Mouse (Mus musculus) heart, postnatal 0 days (tissue): ENCODE measurements around the gene Sec16b. TPM values are rescaled to one million over a fixed set of nuclear protein-coding genes. Genes with fewer than 3 reads are reported as not detected.

Experiments used
- ATAC-seq: fragments of 200-750 bp; cut with Nextera tagmentation; 2 replicates; pipeline ENCODE4 v1.8.0; 2017; ENCODE audit warnings: low read depth, moderate number of reproducible peaks, moderate library complexity; ENCODE audit not compliant: insufficient read depth
- DNase-seq: peaks from one replicate; pipeline ENCODE4 v3.0.0-alpha.2; 2016; ENCODE audit warnings: low spot score
- H3K27ac ChIP-seq: fragments of 300-500 bp; sonication (generic); 2 replicates; pipeline ENCODE4 v1.5.1; 2014; ENCODE audit warnings: low read depth, mild to moderate bottlenecking
- H3K27me3 ChIP-seq: fragments of 300-500 bp; sonication (generic); 2 replicates; pipeline ENCODE4 v1.6.1; 2014; ENCODE audit warnings: low read length, mixed read lengths; ENCODE audit not compliant: control insufficient read depth, insufficient read depth
- H3K36me3 ChIP-seq: fragments of 300-500 bp; sonication (generic); replicated peaks from 2 replicates; pipeline ENCODE4 v1.6.1; 2014; ENCODE audit warnings: low read length, mixed read lengths; ENCODE audit not compliant: control insufficient read depth, insufficient read depth
- H3K4me1 ChIP-seq: fragments of 300-500 bp; sonication (generic); 2 replicates; pipeline ENCODE4 v1.6.1; 2014; ENCODE audit warnings: antibody characterized with exemption; ENCODE audit not compliant: control insufficient read depth, insufficient read depth
- H3K4me2 ChIP-seq: fragments of 300-500 bp; sonication (generic); 2 replicates; pipeline ENCODE4 v1.6.1; 2014; ENCODE audit warnings: low read depth, mild to moderate bottlenecking, low read length, moderate library complexity
- H3K4me3 ChIP-seq: fragments of 300-500 bp; sonication (generic); 2 replicates; pipeline ENCODE4 v1.5.1; 2014; ENCODE audit warnings: low read depth, low read length
- H3K9ac ChIP-seq: fragments of 300-500 bp; sonication (generic); replicated peaks from 2 replicates; pipeline ENCODE4 v1.6.1; 2014; ENCODE audit warnings: low read depth, low read length, mixed read lengths
- H3K9me3 ChIP-seq: fragments of 300-500 bp; sonication (generic); replicated peaks from 2 replicates; pipeline ENCODE4 v1.6.1; 2016; ENCODE audit warnings: low read length; ENCODE audit not compliant: control insufficient read depth
- CTCF ChIP-seq: IDR thresholded peaks from 2 replicates; pipeline ENCODE4 v1.5.1; 2016; ENCODE audit warnings: antibody characterized with exemption, control low read depth, low read depth
- EP300 ChIP-seq: IDR thresholded peaks from 2 replicates; pipeline ENCODE4 v1.6.1; 2016; ENCODE audit warnings: antibody characterized with exemption, low read depth
- WGBS: fragments of 180-500 bp; shearing (Covaris S2); extraction: QIAGEN DNeasy Blood & Tissue Kit; methylation state at CpG from one replicate; pipeline ENCODE4 v1.1.7; 2014; 5-methylcytosine and 5-hydroxymethylcytosine counted together
- polyA plus RNA-seq: library from polyadenylated mRNA; unstranded; fragments of >200 nt; fragmentation: Nextera tagmentation; extraction: Ambion mirVana; gene quantifications from 2 replicates; pipeline ENCODE4 v1.2.1, GENCODE M21; 2015
- total RNA-seq: library from RNA; depleted of rRNA; stranded (reverse); fragments of >200 nt; gene quantifications from 2 replicates; pipeline ENCODE4 v1.2.3, GENCODE M21; 2014; ENCODE audit warnings: low replicate concordance

The Sec16b gene
- total and polyA plus RNA-seq, 2 experiments from 2014 or later: 0.94 to 1.1 TPM

DNA sequence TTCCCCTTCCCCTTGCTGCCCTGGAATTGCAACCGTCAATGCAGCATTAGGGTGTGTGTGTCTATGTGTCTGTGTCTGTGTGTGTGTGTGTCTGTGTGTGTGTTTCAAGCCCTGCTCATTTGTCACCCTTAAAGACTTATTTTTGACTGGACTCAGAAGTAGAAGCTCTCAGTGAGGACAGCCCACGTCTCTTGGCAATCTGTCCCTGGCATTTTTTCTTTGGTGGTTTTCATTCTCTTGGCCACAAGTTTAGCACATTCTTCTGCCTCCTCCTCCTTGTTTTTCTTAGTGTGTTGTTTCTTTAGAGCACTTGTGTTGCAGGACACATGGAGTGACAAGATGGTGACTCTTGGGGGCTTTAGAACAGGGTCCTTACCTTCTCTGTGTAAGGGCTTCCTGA, 30.3 kb upstream of the Sec16b start:
- Histone ChIP-seq H3K9me3 (no peaks in the 10 kb centered on the region), H3K9ac (no peak overlapping the region), H3K27me3 (no peaks in the 10 kb centered on the region), H3K4me2 (no peak overlapping the region), H3K36me3 (peaks cover 13% of the 10 kb centered on the region), H3K4me1 (peaks cover 4% of the 10 kb centered on the region; the same call in 1 of the 2 replicates), H3K27ac (no peak overlapping the region), H3K4me3 (no peak overlapping the region)
- DNase-seq (no peak), ATAC-seq (no peak)
- TF ChIP-seq CTCF (no peak), EP300 (no peak)
- WGBS: 55% methylated on average over 2 of the region's 2 CpGs

DNA sequence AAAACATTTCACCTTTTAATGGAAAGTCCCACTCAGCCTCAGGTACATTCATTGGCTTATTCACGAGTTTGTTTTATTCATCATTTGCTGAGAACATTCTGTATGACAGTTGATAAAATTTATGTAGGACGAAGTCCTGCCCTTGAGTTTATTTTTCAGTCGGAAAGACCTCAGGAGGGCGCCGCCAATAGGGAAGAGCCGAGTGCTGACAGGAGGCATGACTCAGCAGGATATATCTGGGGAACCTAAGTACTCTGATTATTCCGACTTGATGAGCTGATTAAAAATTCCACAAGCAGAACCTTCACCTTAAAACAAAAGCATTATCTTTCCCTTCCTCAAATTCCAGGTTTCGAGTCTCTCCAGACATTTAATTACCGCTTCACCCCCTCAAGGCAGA, 26.4 kb upstream of the Sec16b start:
- no peak for ATAC-seq
- TF ChIP-seq EP300 (no peak), CTCF (no peak)
- WGBS: 26% methylated on average over 9 of the region's 9 CpGs
- H3K27me3 ChIP-seq: no peaks in the 10 kb centered on the region
- peaks cover 4% of the 10 kb centered on the region; the same call in 1 of the 2 replicates for H3K4me1 ChIP-seq
- no peaks in the 10 kb centered on the region for H3K9me3 ChIP-seq
- no peaks in the 10 kb centered on the region for H3K36me3 ChIP-seq
- DNase-seq: no peak
- no peak overlapping the region for H3K4me2 ChIP-seq
- no peak overlapping the region for H3K27ac ChIP-seq
- no peak overlapping the region for H3K4me3 ChIP-seq
- H3K9ac ChIP-seq: no peak overlapping the region

DNA sequence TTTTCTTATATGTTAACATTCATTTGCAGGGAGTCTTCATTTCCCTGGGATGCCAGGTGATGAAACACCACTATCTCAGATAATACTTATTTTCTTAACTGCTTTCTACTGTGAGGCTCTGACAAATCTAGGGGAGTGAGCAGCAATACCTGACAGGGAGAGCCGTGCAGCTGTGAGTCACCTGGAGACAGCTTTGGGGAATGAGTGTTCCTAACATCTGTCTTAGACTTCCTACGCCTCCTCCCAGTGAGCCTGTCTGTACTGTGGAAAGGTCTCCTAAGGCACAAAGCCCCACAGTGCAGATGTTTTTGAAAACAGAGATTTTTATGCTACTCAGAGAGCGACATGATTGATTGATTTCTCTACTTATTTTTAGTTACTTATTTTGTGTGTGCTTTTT, 25.6 kb upstream of the Sec16b start:
- H3K9ac ChIP-seq: no peak overlapping the region
- no peak for DNase-seq
- no peak overlapping the region for H3K4me3 ChIP-seq
- ATAC-seq: no peak
- H3K9me3 ChIP-seq: no peaks in the 10 kb centered on the region
- H3K4me2 ChIP-seq: no peak overlapping the region
- TF ChIP-seq CTCF: no peak
- no peak for TF ChIP-seq EP300
- H3K36me3 ChIP-seq: no peaks in the 10 kb centered on the region
- H3K27ac ChIP-seq: no peak overlapping the region
- WGBS: 72% methylated on average over 3 of the region's 3 CpGs
- H3K4me1 ChIP-seq: peaks cover 4% of the 10 kb centered on the region; the same call in 1 of the 2 replicates
- H3K27me3 ChIP-seq: no peaks in the 10 kb centered on the region

DNA sequence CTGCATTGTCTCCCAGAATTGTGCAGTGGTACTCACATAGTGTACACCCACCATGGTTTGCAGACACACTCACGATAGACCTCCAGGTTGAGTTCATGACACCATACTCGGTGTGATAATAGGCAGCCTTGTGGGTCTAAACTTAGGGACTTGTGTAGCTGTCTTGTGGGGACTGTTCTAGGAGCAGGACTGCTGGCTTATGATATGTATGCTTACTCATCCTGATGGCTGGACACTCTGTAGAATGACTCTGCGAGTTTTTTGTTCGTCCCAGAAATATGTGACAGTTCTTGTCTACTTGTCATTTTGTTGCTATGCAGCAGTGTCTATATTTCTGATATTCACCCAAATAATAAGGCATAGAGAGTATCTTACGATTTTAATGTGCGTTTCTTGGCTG, 24.9 kb upstream of the Sec16b start:
- ATAC-seq (no peak), DNase-seq (no peak)
- no peaks in the 10 kb centered on the region for H3K9me3 ChIP-seq
- no peak overlapping the region for H3K4me2 ChIP-seq
- H3K9ac ChIP-seq: no peak overlapping the region
- H3K36me3 ChIP-seq: no peaks in the 10 kb centered on the region
- H3K4me1 ChIP-seq: peaks cover 4% of the 10 kb centered on the region; the same call in 1 of the 2 replicates
- no peak overlapping the region for H3K4me3 ChIP-seq
- no peak overlapping the region for H3K27ac ChIP-seq
- 83% methylated on average over 6 of the region's 6 CpGs for WGBS
- H3K27me3 ChIP-seq: no peaks in the 10 kb centered on the region
- TF ChIP-seq EP300: no peak

DNA sequence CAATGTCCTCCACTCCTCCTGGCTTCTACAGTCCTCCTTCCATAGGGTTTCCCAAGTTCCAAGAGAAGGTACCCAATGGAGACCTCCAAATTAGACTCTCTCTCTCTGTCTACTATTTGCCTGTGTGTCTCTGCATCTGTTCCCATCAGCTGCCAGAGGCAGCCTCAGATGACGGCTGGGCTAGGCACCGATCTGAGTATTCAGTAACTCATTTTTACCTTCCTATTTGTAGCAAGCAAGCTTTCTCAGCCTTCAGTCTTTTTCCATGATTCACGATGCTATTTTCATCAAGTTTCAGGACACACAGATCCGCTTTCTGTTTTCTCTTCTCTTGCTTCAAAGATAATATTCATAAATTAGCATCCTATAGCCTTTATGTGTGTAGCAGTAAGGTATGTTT, 22.4 kb upstream of the Sec16b start:
- peaks cover 4% of the 10 kb centered on the region; the same call in 1 of the 2 replicates for H3K4me1 ChIP-seq
- 0 out of 2 replicates have a peak, but pooled peaks cover 4% of the 10 kb centered on the region for H3K36me3 ChIP-seq
- TF ChIP-seq EP300: no peak
- TF ChIP-seq CTCF: no peak
- H3K27me3 ChIP-seq: no peaks in the 10 kb centered on the region
- H3K4me3 ChIP-seq: no peak overlapping the region
- DNase-seq: no peak
- no peak overlapping the region for H3K4me2 ChIP-seq
- no peak for ATAC-seq
- H3K9ac ChIP-seq: no peak overlapping the region
- H3K9me3 ChIP-seq: no peaks in the 10 kb centered on the region
- 88% methylated on average over 4 of the region's 4 CpGs for WGBS
- H3K27ac ChIP-seq: no peak overlapping the region

DNA sequence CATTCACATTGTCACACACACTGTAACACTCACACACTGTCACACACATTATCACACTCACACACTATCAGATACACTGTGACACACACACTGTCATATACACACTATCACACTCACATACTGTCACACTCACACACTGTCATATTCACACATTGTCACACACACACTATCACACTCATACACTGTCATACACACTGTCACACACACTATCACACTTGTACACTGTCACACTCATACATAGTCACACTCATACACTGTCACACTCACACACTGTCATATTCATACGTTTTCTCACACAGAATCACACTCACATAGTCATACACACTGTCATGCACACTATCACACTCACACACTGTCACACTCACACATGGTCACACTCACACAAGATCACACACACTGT, 5.9 kb upstream of the Sec16b start:
- H3K4me2 ChIP-seq: no peak overlapping the region
- H3K27me3 ChIP-seq: no peaks in the 10 kb centered on the region
- H3K4me1 ChIP-seq: no peaks in the 10 kb centered on the region
- TF ChIP-seq CTCF (no peak), EP300 (no peak)
- H3K27ac ChIP-seq: no peak overlapping the region
- no peak for DNase-seq
- H3K4me3 ChIP-seq: no peak overlapping the region
- no peaks in the 10 kb centered on the region for H3K9me3 ChIP-seq
- 71% methylated on average over 1 of the region's 1 CpGs for WGBS
- no peaks in the 10 kb centered on the region for H3K36me3 ChIP-seq
- no peak for ATAC-seq
- H3K9ac ChIP-seq: no peak overlapping the region
